Mouse (Mus musculus) cerebellum, adult (tissue): ENCODE measurements around the gene Klrb1.
"Not testable (repeated sequence)": the region's sequence is repeated elsewhere in the genome, so short reads cannot be mapped to it uniquely, and the experiment has no call there.

Experiments used
- ATAC-seq: cut with Nextera tagmentation; 2 replicates; pipeline ENCODE4 v1.9.2; 2017; ENCODE audit warnings: mild to moderate bottlenecking, moderate library complexity, mixed read lengths; ENCODE audit not compliant: insufficient number of reproducible peaks, low FRiP score, low TSS enrichment

Gene Klrb1

GRCm38 (mm10) chr6:128722959-128723358, at the start of gene Klrb1:
Gene Klrb1 (minus strand): TSS chr6:128723059.
- no peak for ATAC-seq

- no peak for ATAC-seq
Observed at GRCm38 (mm10) chr6:128769481-128770253, 46.8 kb upstream of the Klrb1 start.

DNA sequence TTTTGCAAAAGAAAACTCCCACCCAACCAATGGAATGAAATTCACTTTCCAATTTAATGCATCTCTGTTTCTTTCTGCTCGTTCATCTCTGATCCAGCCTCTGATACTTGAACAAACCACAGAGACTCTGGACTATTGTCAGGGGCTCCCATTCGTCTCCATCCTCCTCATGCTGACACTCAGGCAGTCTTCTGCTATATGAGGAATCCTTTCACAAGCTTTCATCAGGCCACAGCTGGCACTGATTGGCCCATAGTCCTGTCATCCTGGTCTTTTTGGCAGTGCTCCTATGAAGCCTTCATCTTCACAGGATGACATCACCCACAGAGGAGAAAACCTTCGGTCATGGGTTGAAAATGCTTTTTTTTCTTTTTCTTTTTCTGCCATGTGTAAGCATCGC, 45.2 kb upstream of the Klrb1 start:
- no peak for ATAC-seq

DNA sequence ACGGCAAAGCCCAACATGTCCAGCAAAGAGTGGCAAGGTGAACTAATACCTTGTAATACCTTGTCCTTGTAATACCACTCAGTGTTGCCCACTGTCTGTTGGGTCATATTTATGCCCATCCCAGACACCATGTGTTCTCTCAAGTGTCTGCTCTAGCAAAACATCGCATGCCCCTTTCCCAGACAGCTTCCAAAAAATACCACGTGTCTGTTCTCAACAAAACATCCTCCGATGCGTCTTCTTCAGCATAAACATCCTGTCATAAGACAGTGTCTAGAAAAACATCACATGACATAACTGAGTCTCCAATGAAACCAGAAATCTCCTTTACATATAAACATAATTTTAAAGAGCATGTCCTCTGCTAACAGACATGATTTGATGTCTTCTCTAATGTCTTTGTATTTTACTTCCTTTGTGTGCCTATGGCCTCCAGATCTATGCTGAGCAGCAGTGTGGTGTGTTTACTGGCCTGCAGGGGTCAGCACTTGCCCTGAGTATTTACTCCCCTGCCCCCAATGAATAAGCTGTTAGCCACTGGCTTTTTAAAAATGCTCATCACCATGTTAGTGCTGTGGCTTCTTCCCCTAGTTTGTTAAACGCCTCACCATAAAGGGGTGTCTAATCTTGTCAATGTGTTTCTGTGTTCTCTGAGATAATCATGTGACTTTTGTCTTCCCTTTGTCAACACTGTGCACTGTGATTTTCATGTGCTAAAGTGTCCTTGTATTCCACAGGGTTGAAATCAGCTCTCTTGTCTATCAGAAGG, 43.8 kb upstream of the Klrb1 start:
- not testable (repeated sequence) for ATAC-seq

GRCm38 (mm10) chr6:128765211-128765610, 42.4 kb upstream of the Klrb1 start:
- ATAC-seq: no peak

DNA sequence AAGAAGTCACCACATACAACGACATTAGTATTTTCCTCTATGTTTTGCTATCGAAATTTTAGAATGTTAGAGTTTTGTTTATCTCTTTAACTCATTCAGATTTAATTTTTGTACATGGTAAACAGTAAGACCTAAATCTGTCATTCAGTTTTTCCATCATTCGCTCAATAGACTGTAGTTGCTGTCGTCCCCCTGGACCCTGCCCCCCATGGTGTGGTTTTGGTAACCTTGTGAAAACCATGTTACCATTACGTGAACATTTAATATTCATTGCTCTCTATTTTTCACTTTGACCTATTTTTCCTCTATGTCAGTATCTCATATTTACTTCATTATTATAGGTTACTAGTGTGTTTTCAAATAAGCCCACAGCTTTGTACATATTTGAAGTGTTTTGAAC, 41.7 kb upstream of the Klrb1 start:
- ATAC-seq: no peak

DNA sequence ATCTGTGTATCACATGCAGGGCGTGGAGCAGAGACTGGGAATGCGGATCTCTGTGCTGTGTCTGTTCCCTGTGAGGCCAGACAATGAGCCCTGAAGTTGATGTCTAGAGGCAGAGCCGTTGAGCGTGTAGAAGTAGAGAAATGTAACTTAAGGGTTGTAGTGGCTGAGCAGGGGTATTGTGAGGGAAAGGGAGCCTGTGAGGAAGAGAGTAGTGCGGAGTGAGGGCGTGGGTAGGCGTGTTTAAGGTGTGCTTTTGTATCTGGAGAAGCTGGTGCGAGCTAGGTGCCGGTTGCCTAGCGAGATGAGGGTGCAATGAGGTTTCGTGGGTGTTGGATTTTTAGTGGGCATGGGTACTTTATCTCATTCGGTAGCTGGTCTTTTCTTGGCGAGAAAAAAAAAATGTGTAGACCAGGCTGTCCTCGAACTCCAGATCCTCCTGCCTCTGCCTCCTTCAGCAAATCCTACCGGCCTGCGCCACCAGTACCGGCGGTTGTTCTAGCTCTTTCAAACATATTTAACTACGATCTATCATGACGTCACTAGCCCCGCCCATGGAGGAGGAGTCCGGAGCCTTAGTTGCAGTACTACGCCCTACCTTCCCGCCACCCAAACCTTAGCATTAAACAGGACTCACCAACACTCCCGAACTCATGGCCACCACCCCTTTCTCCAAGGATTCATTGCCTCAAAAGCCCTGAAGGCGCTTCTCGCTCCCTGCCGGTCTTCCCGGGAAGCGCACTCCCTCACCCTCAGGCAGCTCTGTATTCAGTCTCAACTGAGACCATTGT, 41.1 kb upstream of the Klrb1 start:
- ATAC-seq: peak; percentile 92

- ATAC-seq: not testable (repeated sequence)
Observed at GRCm38 (mm10) chr6:128762892-128763670, 40.2 kb upstream of the Klrb1 start.

DNA sequence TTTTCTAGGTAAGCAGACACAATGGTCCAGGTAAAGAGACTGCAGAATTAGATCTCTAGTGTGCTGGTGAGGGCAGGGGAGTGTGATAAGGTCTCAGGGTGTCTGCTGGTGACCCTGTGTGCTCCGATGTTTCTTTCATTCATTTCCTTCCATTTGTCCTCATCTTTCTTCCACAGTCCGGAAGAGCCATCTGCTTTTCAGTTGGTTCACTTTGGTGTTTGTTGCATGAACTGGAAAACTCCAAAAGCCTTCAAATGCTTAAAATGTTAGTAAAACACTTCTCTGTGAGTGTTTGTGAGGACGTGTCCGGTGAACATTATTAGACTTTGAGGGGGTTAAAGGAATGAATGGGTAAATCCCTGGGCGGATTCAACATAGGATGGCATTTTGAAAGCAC, 38.3 kb upstream of the Klrb1 start:
- ATAC-seq: no peak

DNA sequence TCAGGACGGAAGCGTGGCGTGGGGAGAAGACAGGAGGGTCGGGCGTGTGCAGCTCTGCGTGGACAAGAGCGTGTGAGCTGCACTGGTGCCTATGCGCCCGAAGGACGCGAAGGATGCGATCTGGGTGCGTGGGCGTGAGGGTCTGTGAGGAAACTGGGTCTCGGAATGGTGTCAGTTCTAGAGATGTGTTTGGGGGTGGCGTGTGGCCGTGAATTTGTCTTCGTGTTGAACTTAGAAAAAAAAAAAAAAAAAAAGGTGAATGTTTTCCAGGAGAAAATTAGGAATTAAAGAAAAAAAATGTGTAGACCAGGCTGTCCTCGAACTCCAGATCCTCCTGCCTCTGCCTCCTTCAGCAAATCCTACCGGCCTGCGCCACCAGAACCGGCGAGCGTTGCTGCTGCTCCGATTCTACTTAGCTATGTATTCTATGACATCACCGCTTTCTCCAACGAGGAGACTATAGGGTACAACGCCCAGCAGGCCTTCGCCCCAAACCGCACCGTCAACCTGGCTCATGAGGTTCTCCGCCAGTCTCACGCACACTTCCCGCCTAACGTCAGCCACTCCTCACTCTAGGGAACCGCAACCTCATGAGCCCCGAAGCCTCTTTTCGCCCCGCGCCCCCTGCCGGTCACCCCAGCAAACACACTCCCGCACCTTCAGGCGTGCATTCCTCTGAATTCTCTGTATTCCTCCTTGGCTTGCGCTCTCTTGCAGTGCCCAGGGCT, 37.7 kb upstream of the Klrb1 start:
- ATAC-seq: peak; percentile 77

DNA sequence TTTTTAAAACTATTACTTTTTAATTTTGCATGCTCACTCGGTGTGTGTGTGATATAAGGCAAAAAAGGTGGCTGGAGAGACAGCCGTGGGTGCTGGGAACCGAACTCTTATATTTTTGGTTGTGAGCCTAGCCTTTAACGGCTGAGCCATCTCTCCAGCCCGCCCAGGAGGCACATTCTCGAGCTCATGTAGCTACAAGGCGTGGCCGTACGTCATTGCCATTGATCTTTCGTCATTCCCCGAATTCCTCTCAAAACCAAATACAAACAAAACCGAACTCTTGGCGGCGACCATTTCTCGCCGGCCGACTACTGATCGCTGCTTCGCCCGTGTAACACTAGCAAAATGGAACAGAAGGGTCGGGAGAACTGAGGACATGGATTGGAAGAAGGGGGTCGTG, 37.2 kb upstream of the Klrb1 start:
- peak; percentile 1; the same call in 1 of the 2 replicates for ATAC-seq

GRCm38 (mm10) chr6:128759221-128759950, 36.5 kb upstream of the Klrb1 start:
- ATAC-seq: no peak

DNA sequence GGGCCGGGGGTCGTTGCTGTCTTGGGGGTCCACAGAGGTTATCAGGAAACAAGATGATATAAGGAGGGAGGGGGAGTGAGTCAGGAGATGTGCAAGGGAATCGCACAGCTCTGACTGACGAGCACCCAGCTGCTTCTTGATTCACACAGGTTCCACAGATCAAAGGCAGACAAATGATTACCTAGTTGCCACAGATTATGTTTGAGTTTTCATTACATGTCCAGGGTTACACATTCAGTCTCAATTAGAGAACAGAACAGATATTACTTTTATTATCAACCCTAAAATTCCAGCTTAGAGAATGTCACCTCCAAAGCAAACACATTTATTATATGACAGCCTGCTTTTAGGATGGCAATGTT, 32.5 kb upstream of the Klrb1 start:
- not testable (repeated sequence) for ATAC-seq

DNA sequence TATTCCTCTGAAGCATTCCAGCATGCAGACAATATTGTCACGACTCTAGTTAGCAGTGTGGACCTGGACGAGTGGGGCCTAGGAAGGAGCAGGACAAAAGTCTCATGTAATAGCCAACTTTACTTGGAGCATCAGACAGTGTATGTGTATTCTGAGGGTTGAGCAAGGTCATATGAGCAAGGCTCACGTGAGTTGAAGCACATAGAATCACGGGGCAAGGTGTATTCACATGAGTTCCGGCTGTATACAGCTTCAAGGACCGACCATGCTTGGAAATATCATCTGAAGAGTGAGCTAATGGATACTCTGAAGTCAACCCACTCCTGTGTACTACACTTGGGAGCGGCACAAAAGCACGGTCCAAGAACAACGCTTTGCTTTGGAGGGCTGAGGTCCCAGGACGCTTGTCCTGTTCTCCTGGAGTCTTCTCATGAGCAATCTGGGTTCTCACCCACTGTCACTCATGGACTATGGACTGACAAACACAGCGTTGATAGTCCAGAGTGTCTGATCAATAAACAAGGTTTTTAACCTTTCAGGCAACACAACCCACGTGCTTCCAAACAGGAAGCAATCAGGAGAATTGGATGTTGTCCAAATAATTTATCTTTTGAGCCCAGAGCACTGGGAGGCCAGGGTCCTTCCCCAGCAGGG, 32.0 kb upstream of the Klrb1 start:
- ATAC-seq: 0 out of 2 replicates have a peak, but pooled peaks have one; percentile 29

- peak; percentile 91 for ATAC-seq
Observed at GRCm38 (mm10) chr6:128754265-128754664, 31.4 kb upstream of the Klrb1 start.

DNA sequence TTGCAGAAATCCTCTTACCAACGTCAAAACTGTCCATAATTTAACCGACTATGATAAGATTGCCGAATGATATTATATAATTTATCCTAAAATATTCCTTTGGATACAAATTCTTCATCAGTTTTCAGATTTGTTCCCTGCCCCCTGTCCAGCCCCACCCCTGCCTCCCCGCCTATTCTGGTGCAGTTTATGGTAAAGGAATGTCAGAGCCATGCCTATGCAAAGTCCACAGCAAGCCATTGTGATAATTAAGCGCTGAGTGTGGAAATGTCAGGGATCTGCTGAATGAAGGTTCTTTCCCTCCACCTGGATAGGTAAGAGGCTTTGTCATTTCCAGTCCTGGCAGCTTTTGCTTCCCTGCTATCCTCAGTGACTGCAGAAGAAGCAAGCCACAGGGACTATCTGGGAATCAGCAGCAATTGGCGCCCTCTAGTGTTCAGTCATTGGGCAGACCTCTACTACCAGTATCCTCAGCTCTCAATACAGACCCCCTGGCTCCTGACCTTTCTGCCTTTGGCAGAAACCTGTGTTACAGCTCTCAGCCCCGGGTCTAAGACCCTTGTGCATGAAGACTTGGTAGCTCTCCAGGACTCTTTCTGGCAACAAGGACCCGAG, 30.9 kb upstream of the Klrb1 start:
- ATAC-seq: peak; percentile 97

DNA sequence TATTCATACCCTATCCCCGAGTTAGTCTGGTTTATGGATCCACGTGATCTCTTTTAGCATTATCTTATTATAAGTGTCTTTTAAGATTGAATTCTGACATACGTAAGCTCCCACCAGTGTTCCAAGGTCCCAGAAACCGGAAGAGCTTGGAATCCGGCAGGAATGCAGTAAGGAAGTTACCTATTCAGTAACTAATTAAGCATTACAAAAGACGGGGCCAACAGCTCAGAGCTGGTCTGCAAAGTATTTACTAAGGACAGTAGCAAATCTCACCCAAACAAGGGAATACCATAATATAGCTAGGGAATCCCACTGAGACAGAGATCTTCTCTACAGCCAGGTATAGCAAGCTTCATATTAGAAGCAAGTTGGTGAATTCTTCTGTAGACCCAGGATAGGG, 24.1 kb upstream of the Klrb1 start:
- ATAC-seq: not testable (repeated sequence)

- no peak for ATAC-seq
Observed at GRCm38 (mm10) chr6:128737445-128737844, 14.6 kb upstream of the Klrb1 start.
